Mouse (Mus musculus): ENCODE results near the gene Mybpc3. TPM values are rescaled to one million over a fixed set of nuclear protein-coding genes. Genes with fewer than 3 reads are reported as not detected.

Mybpc3 gene
- polyA plus RNA-seq, 1 experiment from 2014 or later: not detected

DNA sequence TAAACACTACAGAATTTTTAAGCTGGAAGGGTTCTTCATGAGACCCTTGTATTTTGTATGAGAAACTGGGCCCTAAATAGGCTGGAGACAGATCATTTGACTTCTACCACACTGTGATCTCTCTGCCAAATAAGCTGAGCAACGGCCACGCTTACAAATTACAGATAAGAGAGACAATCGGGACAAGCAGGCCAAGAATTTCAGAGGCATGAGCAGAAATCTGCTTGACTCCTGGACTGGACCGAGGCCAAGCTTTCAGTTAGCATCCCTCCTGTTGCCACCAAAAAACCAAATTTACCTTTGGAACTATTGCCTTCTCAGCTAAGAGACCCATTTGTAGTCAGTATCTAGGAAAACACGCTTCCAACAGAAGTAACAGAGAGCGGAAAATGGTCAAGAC, 42.6 kb downstream of the Mybpc3 start:
- H3K9ac ChIP-seq (ENCODE audit: low read depth, low read length): no peak overlapping the region
- peaks cover 71% of the 10 kb centered on the region for H3K36me3 ChIP-seq (ENCODE audit: control insufficient read depth, insufficient read depth)
- ATAC-seq: no peak
- TF ChIP-seq CTCF (IDR thresholded peaks at IDR 0.05; ENCODE audit: low read depth): no peak
- no peak overlapping the region for H3K27ac ChIP-seq (ENCODE audit: low read depth, low read length)
- no peak overlapping the region for H3K4me2 ChIP-seq (replicated peaks; ENCODE audit: low read depth)
- H3K4me1 ChIP-seq (replicated peaks; ENCODE audit: control insufficient read depth, insufficient read depth, low read length): no peaks in the 10 kb centered on the region
- WGBS: 80% methylated on average over 6 of the region's 6 CpGs
- no peaks in the 10 kb centered on the region for H3K27me3 ChIP-seq (replicated peaks; ENCODE audit: control insufficient read depth, insufficient read depth, low read length)
- H3K4me3 ChIP-seq (ENCODE audit: low read depth, low read length): no peak overlapping the region
- no peaks in the 10 kb centered on the region for H3K9me3 ChIP-seq (ENCODE audit: control insufficient read depth)

DNA sequence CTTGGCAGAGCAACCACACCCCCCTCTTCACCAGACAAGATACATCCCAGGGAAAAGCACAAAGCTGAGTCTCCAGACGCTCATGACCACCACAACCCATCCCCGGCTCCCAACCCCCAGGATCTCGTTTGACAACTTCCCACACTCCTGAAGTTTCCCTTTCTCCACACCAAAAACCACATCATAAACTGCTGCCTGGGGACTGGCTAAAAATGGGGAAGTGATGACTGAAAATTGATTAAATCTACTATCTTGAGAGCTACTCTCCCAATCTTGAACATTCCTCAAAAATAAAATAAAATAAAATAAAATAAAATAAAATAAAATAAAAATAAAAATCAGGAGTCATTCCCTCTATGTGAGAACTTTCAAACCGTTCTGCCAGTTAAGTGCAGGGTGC, 45.0 kb downstream of the Mybpc3 start:
- Histone ChIP-seq H3K9ac (ENCODE audit: low read depth, low read length) (no peak overlapping the region), H3K27ac (ENCODE audit: low read depth, low read length) (no peak overlapping the region), H3K4me3 (ENCODE audit: low read depth, low read length) (no peak overlapping the region), H3K36me3 (ENCODE audit: control insufficient read depth, insufficient read depth) (peaks cover 68% of the 10 kb centered on the region), H3K4me1 (replicated peaks; ENCODE audit: control insufficient read depth, insufficient read depth, low read length) (no peaks in the 10 kb centered on the region), H3K27me3 (replicated peaks; ENCODE audit: control insufficient read depth, insufficient read depth, low read length) (no peaks in the 10 kb centered on the region), H3K9me3 (ENCODE audit: control insufficient read depth) (no peaks in the 10 kb centered on the region), H3K4me2 (replicated peaks; ENCODE audit: low read depth) (no peak overlapping the region)
- WGBS: 76% methylated on average over 4 of the region's 4 CpGs
- ATAC-seq: no peak
- no peak for TF ChIP-seq CTCF (IDR thresholded peaks at IDR 0.05; ENCODE audit: low read depth)

DNA sequence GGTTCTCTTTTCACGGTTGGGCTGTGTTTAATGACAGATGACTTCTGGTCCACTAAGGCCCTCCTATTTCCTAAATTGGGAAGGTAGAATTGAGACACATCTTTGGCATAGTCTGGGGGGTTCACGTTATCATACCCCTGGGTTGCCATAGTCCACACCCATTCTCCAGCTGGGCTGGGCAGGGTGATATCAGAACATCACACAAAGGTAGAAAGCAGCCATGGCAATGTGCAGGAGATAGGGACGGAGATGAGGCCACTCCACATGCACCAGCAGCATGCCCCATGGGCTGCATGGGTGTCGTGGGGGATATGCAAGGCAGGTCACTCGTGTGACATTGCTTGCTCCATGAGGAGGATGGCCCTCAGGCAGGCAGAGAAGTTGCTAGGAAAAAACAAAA, 45.6 kb downstream of the Mybpc3 start:
- WGBS: 75% methylated on average over 5 of the region's 5 CpGs
- Histone ChIP-seq H3K9me3 (ENCODE audit: control insufficient read depth) (no peaks in the 10 kb centered on the region), H3K27ac (ENCODE audit: low read depth, low read length) (no peak overlapping the region; the same call in 1 of the 2 replicates), H3K4me1 (replicated peaks; ENCODE audit: control insufficient read depth, insufficient read depth, low read length) (no peaks in the 10 kb centered on the region), H3K4me2 (replicated peaks; ENCODE audit: low read depth) (no peak overlapping the region), H3K4me3 (ENCODE audit: low read depth, low read length) (no peak overlapping the region), H3K27me3 (replicated peaks; ENCODE audit: control insufficient read depth, insufficient read depth, low read length) (no peaks in the 10 kb centered on the region), H3K36me3 (ENCODE audit: control insufficient read depth, insufficient read depth) (peaks cover 68% of the 10 kb centered on the region), H3K9ac (ENCODE audit: low read depth, low read length) (no peak overlapping the region)
- TF ChIP-seq CTCF (IDR thresholded peaks at IDR 0.05; ENCODE audit: low read depth): no peak
- ATAC-seq: no peak

GRCm38 (mm10) chr2:91164991-91165390, 47.0 kb downstream of the Mybpc3 start:
- Histone ChIP-seq H3K4me3 (ENCODE audit: low read depth, low read length) (no peak overlapping the region), H3K9me3 (ENCODE audit: control insufficient read depth) (no peaks in the 10 kb centered on the region), H3K27ac (ENCODE audit: low read depth, low read length) (no peak overlapping the region), H3K4me2 (replicated peaks; ENCODE audit: low read depth) (no peak overlapping the region), H3K36me3 (ENCODE audit: control insufficient read depth, insufficient read depth) (peaks cover 71% of the 10 kb centered on the region), H3K27me3 (replicated peaks; ENCODE audit: control insufficient read depth, insufficient read depth, low read length) (no peaks in the 10 kb centered on the region), H3K9ac (ENCODE audit: low read depth, low read length) (no peak overlapping the region), H3K4me1 (replicated peaks; ENCODE audit: control insufficient read depth, insufficient read depth, low read length) (no peaks in the 10 kb centered on the region)
- WGBS: 83% methylated on average over 6 of the region's 6 CpGs
- ATAC-seq: no peak
- no peak for TF ChIP-seq CTCF (IDR thresholded peaks at IDR 0.05; ENCODE audit: low read depth)

GRCm38 (mm10) chr2:91167629-91168028, 49.7 kb downstream of the Mybpc3 start:
- no peaks in the 10 kb centered on the region for H3K9me3 ChIP-seq (ENCODE audit: control insufficient read depth)
- WGBS: 64% methylated on average over 4 of the region's 4 CpGs
- H3K9ac ChIP-seq (ENCODE audit: low read depth, low read length): no peak overlapping the region
- ATAC-seq: no peak
- no peak overlapping the region for H3K4me2 ChIP-seq (replicated peaks; ENCODE audit: low read depth)
- TF ChIP-seq CTCF (IDR thresholded peaks at IDR 0.05; ENCODE audit: low read depth): no peak
- no peaks in the 10 kb centered on the region for H3K4me1 ChIP-seq (replicated peaks; ENCODE audit: control insufficient read depth, insufficient read depth, low read length)
- H3K4me3 ChIP-seq (ENCODE audit: low read depth, low read length): no peak overlapping the region
- H3K27ac ChIP-seq (ENCODE audit: low read depth, low read length): no peak overlapping the region
- H3K27me3 ChIP-seq (replicated peaks; ENCODE audit: control insufficient read depth, insufficient read depth, low read length): no peaks in the 10 kb centered on the region
- peaks cover 64% of the 10 kb centered on the region for H3K36me3 ChIP-seq (ENCODE audit: control insufficient read depth, insufficient read depth)

- H3K27ac ChIP-seq (ENCODE audit: low read depth, low read length): no peak overlapping the region
- TF ChIP-seq CTCF (IDR thresholded peaks at IDR 0.05; ENCODE audit: low read depth): no peak
- peaks cover 59% of the 10 kb centered on the region for H3K36me3 ChIP-seq (ENCODE audit: control insufficient read depth, insufficient read depth)
- H3K9me3 ChIP-seq (ENCODE audit: control insufficient read depth): no peaks in the 10 kb centered on the region
- no peaks in the 10 kb centered on the region for H3K4me1 ChIP-seq (replicated peaks; ENCODE audit: control insufficient read depth, insufficient read depth, low read length)
- WGBS: 88% methylated on average over 25 of the region's 25 CpGs
- no peak overlapping the region for H3K9ac ChIP-seq (ENCODE audit: low read depth, low read length)
- no peak overlapping the region for H3K4me2 ChIP-seq (replicated peaks; ENCODE audit: low read depth)
- ATAC-seq: no peak
- H3K4me3 ChIP-seq (ENCODE audit: low read depth, low read length): no peak overlapping the region
- no peaks in the 10 kb centered on the region for H3K27me3 ChIP-seq (replicated peaks; ENCODE audit: control insufficient read depth, insufficient read depth, low read length)
These were observed 51.8 kb downstream of the Mybpc3 start for GRCm38 (mm10) chr2:91169587-91170322.

Measured in intestine, postnatal 0 days (tissue).